Mouse (Mus musculus) limb, embryonic 15.5 days (tissue): Measurements from ENCODE around the gene Robo1. TPM values are rescaled to one million over a fixed set of nuclear protein-coding genes. Genes with fewer than 3 reads are reported as not detected.
"Not testable (repeated sequence)": the region's sequence is repeated elsewhere in the genome, so short reads cannot be mapped to it uniquely, and the experiment has no call there.

Experiments
- ATAC-seq: fragments of 200-750 bp; cut with Nextera tagmentation; 2 replicates; pipeline ENCODE4 v1.8.0; 2017; ENCODE audit warnings: low read depth, moderate TSS enrichment; ENCODE audit not compliant: insufficient number of reproducible peaks, low FRiP score, low TSS enrichment
- H3K27ac ChIP-seq: fragments of 300-500 bp; sonication (generic); 2 replicates; pipeline ENCODE4 v1.5.1; 2015; ENCODE audit warnings: moderate library complexity, mild to moderate bottlenecking, inconsistent platforms
- H3K27me3 ChIP-seq: fragments of 300-500 bp; sonication (generic); 2 replicates; pipeline ENCODE4 v1.6.1; 2015; ENCODE audit warnings: inconsistent platforms
- H3K36me3 ChIP-seq: fragments of 300-500 bp; sonication (generic); 2 replicates; pipeline ENCODE4 v1.6.1; 2015; ENCODE audit warnings: inconsistent platforms
- H3K4me1 ChIP-seq: fragments of 300-500 bp; sonication (generic); 2 replicates; pipeline ENCODE4 v1.6.1; 2015; ENCODE audit warnings: inconsistent platforms
- H3K4me2 ChIP-seq: fragments of 300-500 bp; sonication (generic); 2 replicates; pipeline ENCODE4 v1.6.1; 2015; ENCODE audit warnings: mild to moderate bottlenecking, inconsistent platforms
- H3K4me3 ChIP-seq: fragments of 300-500 bp; sonication (generic); 2 replicates; pipeline ENCODE4 v1.5.1; 2015; ENCODE audit warnings: mild to moderate bottlenecking, inconsistent platforms
- H3K9ac ChIP-seq: fragments of 300-500 bp; sonication (generic); 2 replicates; pipeline ENCODE4 v1.6.1; 2015; ENCODE audit warnings: inconsistent platforms
- H3K9me3 ChIP-seq: fragments of 300-500 bp; sonication (generic); 2 replicates; pipeline ENCODE4 v1.6.1; 2016; ENCODE audit warnings: inconsistent platforms
- WGBS: fragments of 180-500 bp; shearing (Covaris S2); methylation state at CpG from one replicate; pipeline ENCODE4 v1.1.7; 2015; 5-methylcytosine and 5-hydroxymethylcytosine counted together
- polyA plus RNA-seq: library from polyadenylated mRNA; unstranded; fragments of >200 nt; fragmentation: Nextera tagmentation; extraction: Ambion mirVana; gene quantifications from 2 replicates; pipeline ENCODE4 v1.2.1, GENCODE M21; 2015

Gene Robo1
- polyA plus RNA-seq, 1 experiment from 2014 or later: 36.3 TPM

DNA sequence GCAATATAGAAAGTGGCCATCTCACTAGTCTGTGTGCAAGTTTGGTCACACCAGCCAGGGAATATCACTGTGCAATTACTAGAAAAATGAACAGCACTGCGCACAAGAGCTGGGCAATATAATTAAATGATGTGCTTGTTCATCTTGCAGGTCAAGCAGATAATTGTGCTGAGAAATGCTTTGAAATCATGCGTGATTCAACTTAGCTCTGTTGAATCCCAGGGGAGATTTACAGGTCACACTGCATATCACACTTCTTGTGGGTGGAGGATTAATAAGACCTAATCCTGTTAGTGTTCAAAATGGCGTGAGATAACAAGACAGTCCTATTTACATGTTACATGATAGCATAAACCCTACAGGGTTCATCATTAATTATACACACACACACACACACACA lies 157.6 kb downstream of the Robo1 start:
- no peak overlapping the region for H3K9ac ChIP-seq
- ATAC-seq: no peak

GRCm38 (mm10) chr16:72470037-72470673 lies 162.0 kb downstream of the Robo1 start:
- Histone ChIP-seq H3K4me1 (no peaks in the 10 kb centered on the region), H3K4me3 (no peak overlapping the region), H3K9me3 (no peaks in the 10 kb centered on the region), H3K36me3 (no peaks in the 10 kb centered on the region), H3K4me2 (no peak overlapping the region), H3K27me3 (no peaks in the 10 kb centered on the region), H3K27ac (no peak overlapping the region), H3K9ac (no peak overlapping the region)
- ATAC-seq: no peak
- 60% methylated on average over 2 of the region's 2 CpGs for WGBS

More for the DNA sequence above, 157.6 kb downstream of the Robo1 start:
- Histone ChIP-seq H3K9me3 (no peaks in the 10 kb centered on the region), H3K27ac (no peak overlapping the region), H3K4me3 (no peak overlapping the region), H3K4me1 (no peaks in the 10 kb centered on the region), H3K27me3 (no peaks in the 10 kb centered on the region), H3K4me2 (no peak overlapping the region), H3K36me3 (no peaks in the 10 kb centered on the region)
- WGBS: 81% methylated on average over 3 of the region's 3 CpGs

- Histone ChIP-seq H3K9ac (no peak overlapping the region), H3K4me1 (no peaks in the 10 kb centered on the region), H3K9me3 (no peaks in the 10 kb centered on the region), H3K4me2 (no peak overlapping the region), H3K36me3 (no peaks in the 10 kb centered on the region), H3K27ac (no peak overlapping the region), H3K4me3 (no peak overlapping the region), H3K27me3 (no peaks in the 10 kb centered on the region)
- WGBS: 35% methylated on average over 6 of the region's 6 CpGs
- no peak for ATAC-seq
These were observed 202.7 kb downstream of the Robo1 start for GRCm38 (mm10) chr16:72510716-72511199.

- Histone ChIP-seq H3K9me3 (no peaks in the 10 kb centered on the region), H3K27ac (no peak overlapping the region), H3K36me3 (no peaks in the 10 kb centered on the region), H3K4me2 (no peak overlapping the region), H3K27me3 (no peaks in the 10 kb centered on the region), H3K4me1 (no peaks in the 10 kb centered on the region), H3K9ac (no peak overlapping the region), H3K4me3 (no peak overlapping the region)
- ATAC-seq: no peak
- 40% methylated on average over 2 of the region's 2 CpGs for WGBS
These were observed 223.2 kb downstream of the Robo1 start for GRCm38 (mm10) chr16:72531337-72531736.

DNA sequence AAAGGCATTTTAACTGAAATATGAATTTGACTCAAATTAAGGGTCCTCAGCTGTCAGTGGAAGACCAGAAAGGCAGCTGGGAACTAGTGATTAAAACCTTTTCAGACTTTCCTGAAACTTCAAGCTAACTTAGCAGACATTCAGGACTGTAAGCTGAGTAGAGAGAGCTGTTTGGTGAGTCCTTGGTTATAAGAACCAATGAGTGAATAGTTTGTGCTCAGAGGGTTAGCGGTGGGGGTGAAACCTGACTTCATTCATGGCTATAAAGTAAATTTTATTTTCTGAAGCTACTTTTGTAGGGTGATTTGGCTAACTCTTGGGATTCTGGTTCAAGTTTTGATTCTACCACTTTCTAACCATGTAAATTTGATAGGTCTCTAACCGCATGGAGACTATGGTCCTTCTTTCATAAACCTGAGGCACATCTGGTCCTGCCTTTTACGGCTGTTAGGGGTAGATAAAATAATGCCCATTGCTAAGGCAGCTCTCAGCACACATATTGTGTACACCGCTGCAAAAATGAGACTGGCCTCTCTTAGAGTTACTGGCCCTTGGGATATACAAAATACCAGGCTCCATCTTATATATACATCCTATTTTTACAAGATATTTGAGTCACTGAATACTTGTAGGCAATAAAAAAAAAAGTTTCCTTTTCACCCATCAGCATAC lies 225.9 kb downstream of the Robo1 start:
- H3K9me3 ChIP-seq: no peaks in the 10 kb centered on the region
- no peak overlapping the region for H3K27ac ChIP-seq
- no peaks in the 10 kb centered on the region for H3K27me3 ChIP-seq
- WGBS: 55% methylated on average over 4 of the region's 4 CpGs
- no peaks in the 10 kb centered on the region for H3K4me1 ChIP-seq
- H3K9ac ChIP-seq: no peak overlapping the region
- no peak overlapping the region for H3K4me2 ChIP-seq
- no peak for ATAC-seq
- H3K36me3 ChIP-seq: no peaks in the 10 kb centered on the region
- H3K4me3 ChIP-seq: no peak overlapping the region

DNA sequence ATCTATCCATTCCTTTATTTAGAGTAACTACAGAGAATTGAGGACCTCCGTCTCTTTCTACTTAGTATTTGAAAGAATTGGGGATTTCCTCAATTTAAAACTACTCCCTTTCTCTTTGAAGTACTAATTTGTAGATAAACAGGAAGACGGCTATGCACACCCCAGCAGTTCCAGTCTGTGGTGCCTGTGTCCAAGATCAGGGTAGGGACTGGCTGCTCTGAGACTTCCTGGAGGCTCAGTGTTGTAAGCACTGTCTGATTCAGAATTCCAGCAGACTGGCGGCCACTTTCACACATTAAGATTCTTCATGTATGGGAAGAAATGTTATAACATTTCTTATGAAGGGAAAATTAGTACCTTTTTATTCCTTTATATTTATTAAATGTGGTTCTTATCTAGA lies 230.1 kb downstream of the Robo1 start:
- no peaks in the 10 kb centered on the region for H3K4me1 ChIP-seq
- no peak for ATAC-seq
- H3K36me3 ChIP-seq: no peaks in the 10 kb centered on the region
- no peaks in the 10 kb centered on the region for H3K27me3 ChIP-seq
- H3K4me2 ChIP-seq: no peak overlapping the region
- H3K27ac ChIP-seq: no peak overlapping the region
- no peak overlapping the region for H3K4me3 ChIP-seq
- WGBS: 48% methylated on average over 3 of the region's 3 CpGs
- no peak overlapping the region for H3K9ac ChIP-seq
- no peaks in the 10 kb centered on the region for H3K9me3 ChIP-seq

- no peaks in the 10 kb centered on the region for H3K36me3 ChIP-seq
- no peaks in the 10 kb centered on the region for H3K9me3 ChIP-seq
- H3K27me3 ChIP-seq: no peaks in the 10 kb centered on the region
- H3K4me3 ChIP-seq: no peak overlapping the region
- WGBS: 78% methylated on average over 3 of the region's 3 CpGs
- no peak for ATAC-seq
- H3K27ac ChIP-seq: no peak overlapping the region
- no peak overlapping the region for H3K9ac ChIP-seq
- no peaks in the 10 kb centered on the region for H3K4me1 ChIP-seq
- no peak overlapping the region for H3K4me2 ChIP-seq
These were observed 235.8 kb downstream of the Robo1 start for GRCm38 (mm10) chr16:72543928-72544327.

GRCm38 (mm10) chr16:72544950-72545349 lies 236.8 kb downstream of the Robo1 start:
- WGBS: 71% methylated on average over 2 of the region's 2 CpGs

DNA sequence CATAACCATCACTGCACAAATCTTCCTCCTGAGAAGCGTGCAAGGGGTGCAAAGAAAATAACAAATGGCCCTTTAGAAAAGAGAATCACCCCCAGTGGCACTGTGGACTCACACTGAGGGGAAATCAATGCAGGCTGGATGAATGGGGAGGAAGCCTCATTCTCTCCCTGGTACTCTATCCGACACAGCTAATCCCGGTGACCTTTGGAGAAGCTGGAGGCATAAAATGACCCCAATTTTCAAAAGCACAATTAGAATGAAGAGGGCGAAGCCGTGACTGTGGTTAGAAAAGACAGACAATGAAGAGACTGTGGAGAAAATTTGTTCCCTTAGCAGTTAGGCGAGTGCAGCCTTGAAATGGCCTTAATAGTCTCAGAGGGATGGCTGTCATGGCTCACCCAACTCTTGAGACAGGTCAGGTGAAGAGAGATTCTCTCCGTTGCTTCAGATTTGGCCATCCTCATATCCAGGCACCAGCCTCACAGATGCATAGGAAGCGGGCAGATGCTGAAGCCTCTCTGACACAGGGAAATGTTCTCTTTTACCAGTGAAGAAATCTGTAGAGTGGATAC lies 243.7 kb downstream of the Robo1 start:
- Histone ChIP-seq H3K4me1 (no peaks in the 10 kb centered on the region), H3K27ac (no peak overlapping the region), H3K9ac (no peak overlapping the region), H3K4me3 (no peak overlapping the region), H3K36me3 (no peaks in the 10 kb centered on the region), H3K9me3 (no peaks in the 10 kb centered on the region), H3K27me3 (no peaks in the 10 kb centered on the region), H3K4me2 (no peak overlapping the region)
- ATAC-seq: no peak
- WGBS: 74% methylated on average over 8 of the region's 8 CpGs

More at GRCm38 (mm10) chr16:72544950-72545349, 236.8 kb downstream of the Robo1 start:
- H3K4me3 ChIP-seq: no peak overlapping the region
- no peaks in the 10 kb centered on the region for H3K27me3 ChIP-seq
- H3K9me3 ChIP-seq: no peaks in the 10 kb centered on the region
- H3K9ac ChIP-seq: no peak overlapping the region
- H3K36me3 ChIP-seq: no peaks in the 10 kb centered on the region
- ATAC-seq: no peak
- H3K27ac ChIP-seq: no peak overlapping the region
- H3K4me2 ChIP-seq: no peak overlapping the region
- no peaks in the 10 kb centered on the region for H3K4me1 ChIP-seq

DNA sequence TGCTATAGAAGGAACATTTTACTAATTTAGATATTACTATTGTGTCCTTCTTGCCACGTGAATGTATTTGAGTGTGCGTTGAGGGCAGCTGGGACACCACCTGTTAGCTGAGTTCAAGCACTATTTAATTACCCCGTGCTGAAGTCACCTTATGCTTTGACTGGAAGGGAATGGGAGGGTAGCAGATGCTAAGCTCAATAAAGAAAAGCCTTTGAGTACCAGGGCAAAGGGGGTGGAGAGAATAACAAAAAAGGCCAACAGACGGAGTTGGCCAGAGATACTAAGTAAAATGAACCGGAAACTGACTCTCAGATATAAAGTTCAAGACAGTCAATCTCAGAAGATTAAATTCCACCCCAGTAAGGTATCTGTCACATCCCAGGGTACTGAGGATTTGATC lies 245.6 kb downstream of the Robo1 start:
- WGBS: 51% methylated on average over 5 of the region's 5 CpGs
- Histone ChIP-seq H3K4me2 (no peak overlapping the region), H3K27me3 (no peaks in the 10 kb centered on the region), H3K27ac (no peak overlapping the region), H3K4me3 (no peak overlapping the region), H3K9ac (no peak overlapping the region), H3K4me1 (no peaks in the 10 kb centered on the region), H3K9me3 (no peaks in the 10 kb centered on the region), H3K36me3 (no peaks in the 10 kb centered on the region)
- no peak for ATAC-seq

DNA sequence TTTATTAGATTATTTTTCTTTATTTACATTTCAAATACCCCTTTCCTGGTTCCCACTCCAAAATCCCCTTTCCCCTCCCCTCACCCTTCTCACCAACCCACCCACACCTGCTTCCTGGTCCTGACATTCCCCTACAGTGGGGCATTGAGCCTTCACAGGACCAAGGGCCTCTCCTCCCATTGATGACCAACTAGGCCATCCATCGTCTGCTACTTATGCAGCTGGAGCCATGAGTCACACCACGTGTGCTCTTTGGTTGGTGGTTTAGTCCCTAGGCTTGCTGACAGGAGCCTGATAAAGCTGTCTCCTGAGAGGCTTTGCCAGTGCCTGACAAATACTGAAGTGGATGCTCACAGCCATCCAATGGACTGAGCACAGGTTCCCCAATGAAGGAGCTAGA lies 254.0 kb downstream of the Robo1 start:
- H3K9me3 ChIP-seq, H3K36me3 ChIP-seq, ATAC-seq, H3K4me1 ChIP-seq, H3K9ac ChIP-seq, H3K4me2 ChIP-seq, H3K27me3 ChIP-seq, H3K27ac ChIP-seq, H3K4me3 ChIP-seq: not testable (repeated sequence)
- 60% methylated on average over 2 of the region's 2 CpGs for WGBS

DNA sequence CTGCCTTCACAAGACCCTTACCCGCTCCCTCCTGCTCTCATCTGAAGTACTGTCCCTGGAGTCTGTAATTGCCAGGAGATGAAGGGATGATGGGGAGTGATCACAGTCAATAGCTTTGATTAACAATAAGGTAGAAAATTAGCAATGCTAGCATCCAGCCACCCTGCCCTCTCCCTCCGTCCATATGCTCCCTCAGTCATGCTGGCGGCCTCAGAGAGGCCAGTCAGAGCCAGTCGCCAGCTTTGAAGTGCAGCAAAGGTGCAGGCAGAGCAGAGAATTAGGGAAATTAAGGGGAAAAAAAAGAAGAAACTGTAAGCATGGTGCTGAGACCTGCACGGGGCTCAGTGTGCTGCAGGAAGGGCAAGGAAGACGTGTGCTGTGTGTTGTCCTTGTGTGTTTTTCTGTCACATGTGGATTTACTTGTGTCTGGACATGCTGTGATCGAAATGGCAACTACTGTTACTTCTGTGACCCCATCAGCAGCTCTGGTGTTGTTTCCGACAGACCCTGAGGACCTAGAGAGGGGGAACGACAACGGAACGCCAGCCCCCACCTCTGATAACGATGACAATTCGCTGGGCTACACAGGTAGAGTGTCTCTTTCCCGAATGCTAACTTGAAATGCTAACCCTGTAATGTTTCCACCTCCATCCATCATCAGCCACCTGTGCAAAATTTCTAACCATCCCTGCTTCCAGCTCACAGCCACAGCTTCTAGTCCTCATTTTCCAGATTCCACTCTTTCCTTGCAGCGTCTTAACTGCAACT lies 255.3 kb downstream of the Robo1 start:
- WGBS: 26% methylated on average over 15 of the region's 15 CpGs
- no peak overlapping the region for H3K9ac ChIP-seq

More for the DNA sequence above, 255.3 kb downstream of the Robo1 start:
- Histone ChIP-seq H3K27me3 (0 out of 2 replicates have a peak, but pooled peaks cover 6% of the 10 kb centered on the region), H3K27ac (no peak overlapping the region), H3K4me3 (no peak overlapping the region), H3K36me3 (no peaks in the 10 kb centered on the region), H3K4me2 (no peak overlapping the region), H3K4me1 (no peaks in the 10 kb centered on the region), H3K9me3 (no peaks in the 10 kb centered on the region)
- no peak for ATAC-seq
